Mouse (Mus musculus) hindbrain, postnatal 0 days (tissue): ENCODE results near the gene Tmem100. TPM values are rescaled to one million over a fixed set of nuclear protein-coding genes. Genes with fewer than 3 reads are reported as not detected.
A peak's percentile ranks its signal among the peaks of the same experiment; 100 is the strongest.

Source experiments
- ATAC-seq: fragments of 200-750 bp; cut with Nextera tagmentation; 2 replicates; pipeline ENCODE4 v1.8.0; 2017; ENCODE audit warnings: mild to moderate bottlenecking, moderate TSS enrichment, moderate library complexity
- DNase-seq: peaks from one replicate; pipeline ENCODE4 v3.0.0-alpha.2; 2015; ENCODE audit warnings: low spot score
- H3K27ac ChIP-seq: fragments of 300-500 bp; sonication (generic); 2 replicates; pipeline ENCODE4 v1.5.1; 2014; ENCODE audit warnings: mild to moderate bottlenecking
- H3K27me3 ChIP-seq: fragments of 300-500 bp; sonication (generic); 2 replicates; pipeline ENCODE4 v1.6.1; 2014; ENCODE audit warnings: low read length, mixed read lengths; ENCODE audit not compliant: insufficient read depth
- H3K36me3 ChIP-seq: fragments of 300-500 bp; sonication (generic); 2 replicates; pipeline ENCODE4 v1.6.1; 2014; ENCODE audit warnings: low read length, mixed read lengths; ENCODE audit not compliant: insufficient read depth
- H3K4me1 ChIP-seq: fragments of 300-500 bp; sonication (generic); 2 replicates; pipeline ENCODE4 v1.6.1; 2014; ENCODE audit warnings: antibody characterized with exemption, low read length, mixed read lengths; ENCODE audit not compliant: insufficient read depth
- H3K4me2 ChIP-seq: fragments of 300-500 bp; sonication (generic); 2 replicates; pipeline ENCODE4 v1.6.1; 2014; ENCODE audit warnings: low read depth, mild to moderate bottlenecking, low read length, moderate library complexity, mixed read lengths
- H3K4me3 ChIP-seq: fragments of 300-500 bp; sonication (generic); 2 replicates; pipeline ENCODE4 v1.5.1; 2014; ENCODE audit warnings: low read length
- H3K9ac ChIP-seq: fragments of 300-500 bp; sonication (generic); replicated peaks from 2 replicates; pipeline ENCODE4 v1.6.1; 2014; ENCODE audit warnings: mild to moderate bottlenecking, low read length, moderate library complexity, mixed read lengths
- H3K9me3 ChIP-seq: fragments of 300-500 bp; sonication (generic); 2 replicates; pipeline ENCODE4 v1.6.1; 2016; ENCODE audit warnings: low read length, mixed read lengths
- CTCF ChIP-seq: IDR thresholded peaks from 2 replicates; pipeline ENCODE4 v1.5.1; 2016; ENCODE audit warnings: antibody characterized with exemption, control low read depth, low read depth
- WGBS: fragments of 180-500 bp; shearing (Covaris S2); extraction: QIAGEN DNeasy Blood & Tissue Kit; methylation state at CpG from one replicate; pipeline ENCODE4 v1.1.7; 2014; 5-methylcytosine and 5-hydroxymethylcytosine counted together
- polyA plus RNA-seq: library from polyadenylated mRNA; unstranded; fragments of >200 nt; fragmentation: Nextera tagmentation; extraction: Ambion mirVana; gene quantifications from 2 replicates; pipeline ENCODE4 v1.2.1, GENCODE M21; 2015
- total RNA-seq: library from RNA; depleted of rRNA; stranded (reverse); fragments of >200 nt; gene quantifications from 2 replicates; pipeline ENCODE4 v1.2.3, GENCODE M21; 2014

Gene Tmem100
- total and polyA plus RNA-seq, 2 experiments from 2014 or later, result 11.6 to 19.3 TPM

DNA sequence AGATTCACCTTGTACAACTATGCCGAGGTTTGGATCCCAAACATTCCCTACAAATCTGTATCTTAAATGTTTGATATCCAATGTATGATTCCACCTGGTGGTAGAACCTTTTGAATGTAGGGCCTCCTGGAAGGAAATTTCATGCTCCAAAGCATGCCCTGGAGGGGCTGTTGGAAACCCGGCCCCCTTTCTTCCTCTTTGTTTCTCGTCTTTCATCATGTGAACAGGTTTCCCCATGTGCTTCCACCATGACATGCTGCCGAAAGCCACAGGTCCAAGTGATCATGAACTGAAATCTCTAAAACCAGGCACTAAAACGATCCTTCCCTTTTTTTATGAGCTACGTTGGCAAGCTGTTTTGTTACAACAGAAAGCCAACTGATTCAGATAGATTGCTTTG is 16.5 kb upstream of the Tmem100 start:
- Histone ChIP-seq H3K9ac (no peak overlapping the region), H3K9me3 (no peaks in the 10 kb centered on the region), H3K27ac (no peak overlapping the region), H3K4me3 (no peak overlapping the region), H3K27me3 (no peaks in the 10 kb centered on the region), H3K4me2 (no peak overlapping the region), H3K36me3 (no peaks in the 10 kb centered on the region), H3K4me1 (no peaks in the 10 kb centered on the region)
- DNase-seq (no peak), ATAC-seq (no peak)
- TF ChIP-seq CTCF, result no peak
- WGBS, result 91% methylated on average over 6 of the region's 6 CpGs

DNA sequence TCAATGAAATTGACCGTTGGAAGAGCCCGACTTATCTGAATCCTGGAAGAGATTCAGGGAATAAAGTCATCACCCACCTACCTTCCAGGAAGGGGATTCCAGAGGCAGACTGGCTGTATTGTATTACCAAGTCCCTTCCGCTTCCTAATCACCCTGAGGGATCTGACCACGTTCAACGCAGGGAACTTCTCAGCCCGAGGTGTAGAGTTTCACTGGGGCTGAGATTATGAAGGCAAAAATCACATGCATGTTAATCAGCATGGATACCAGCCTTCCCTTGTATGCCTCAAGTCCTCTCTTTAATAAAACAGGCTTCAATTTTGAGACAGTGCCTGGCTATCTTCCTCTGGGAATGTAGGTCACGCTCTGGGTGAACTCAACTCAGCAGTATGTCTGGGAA is 14.9 kb upstream of the Tmem100 start:
- ATAC-seq, result no peak
- H3K9ac ChIP-seq, result no peak overlapping the region
- no peaks in the 10 kb centered on the region for H3K9me3 ChIP-seq
- H3K27ac ChIP-seq, result no peak overlapping the region
- no peak for DNase-seq
- no peak overlapping the region for H3K4me2 ChIP-seq
- H3K36me3 ChIP-seq, result no peaks in the 10 kb centered on the region
- TF ChIP-seq CTCF, result no peak
- H3K4me3 ChIP-seq, result no peak overlapping the region
- WGBS, result 73% methylated on average over 7 of the region's 7 CpGs
- H3K4me1 ChIP-seq, result no peaks in the 10 kb centered on the region
- no peaks in the 10 kb centered on the region for H3K27me3 ChIP-seq

DNA sequence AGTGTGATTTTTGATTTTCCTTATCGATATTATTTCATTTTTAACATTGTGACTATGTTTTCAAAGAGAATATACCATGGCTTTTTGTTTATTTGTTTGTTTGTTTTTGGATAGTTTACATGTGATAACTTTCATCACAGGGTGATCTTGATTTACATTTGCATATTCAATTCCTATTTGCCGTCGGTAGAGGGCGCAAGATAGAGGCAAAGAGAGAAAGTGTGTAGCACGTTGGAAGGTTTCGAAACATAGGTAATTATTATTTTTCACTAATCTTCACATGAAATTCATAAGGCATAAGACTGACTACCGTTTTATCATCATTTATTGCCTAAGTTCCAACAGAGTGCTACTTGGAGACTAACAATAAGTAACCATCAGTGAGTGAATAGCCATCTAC is 11.0 kb upstream of the Tmem100 start:
- Histone ChIP-seq H3K4me1 (no peaks in the 10 kb centered on the region), H3K36me3 (no peaks in the 10 kb centered on the region), H3K27ac (no peak overlapping the region), H3K9ac (no peak overlapping the region), H3K9me3 (no peaks in the 10 kb centered on the region), H3K27me3 (no peaks in the 10 kb centered on the region), H3K4me3 (no peak overlapping the region), H3K4me2 (no peak overlapping the region)
- DNase-seq (peak; percentile 74), ATAC-seq (no peak)
- WGBS, result 17% methylated on average over 7 of the region's 7 CpGs
- TF ChIP-seq CTCF, result peak; percentile 83

DNA sequence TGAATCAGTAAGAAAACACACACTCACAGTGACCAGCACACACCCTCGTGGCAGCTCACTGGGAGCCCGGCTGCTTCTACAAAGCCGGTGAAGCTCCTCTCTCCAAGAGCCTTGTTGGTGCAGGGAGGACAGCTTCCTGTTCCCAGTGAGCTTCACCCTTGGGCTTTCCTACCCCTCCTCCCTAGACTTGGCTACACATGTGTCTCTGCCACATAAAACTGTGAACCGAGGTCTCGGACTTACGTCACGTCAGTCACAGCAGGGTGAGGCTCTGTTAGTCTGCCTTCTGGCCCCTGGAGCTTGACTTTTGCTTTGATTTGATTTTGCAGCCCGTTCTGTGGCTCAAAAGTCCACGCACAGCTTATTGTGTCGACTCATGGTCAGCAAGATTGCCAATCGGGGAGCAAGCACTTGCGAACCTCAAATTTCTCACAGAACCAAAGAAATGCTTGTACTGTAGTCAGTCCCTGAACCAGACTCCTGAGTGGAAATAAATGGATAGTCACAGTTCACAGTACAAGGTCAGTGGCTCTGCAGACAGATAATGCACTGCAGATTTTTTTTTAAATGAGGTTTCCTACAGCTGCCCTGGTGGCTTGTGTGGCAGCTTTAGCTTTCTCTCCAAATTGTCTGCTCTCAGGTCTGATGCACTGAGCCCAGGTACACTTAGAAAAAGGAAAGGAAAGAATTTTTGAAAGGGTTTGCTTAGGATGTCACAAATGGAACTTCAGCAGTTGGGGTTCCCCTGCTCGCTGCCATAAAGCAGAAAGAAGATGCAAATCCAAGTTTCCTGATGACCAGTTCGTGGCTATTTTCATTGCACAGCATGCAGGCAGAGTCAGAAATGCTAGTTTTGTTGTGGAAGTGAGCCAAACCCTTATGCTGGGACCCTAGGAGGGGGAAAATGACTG is 4.0 kb upstream of the Tmem100 start:
- ATAC-seq (no peak), DNase-seq (no peak)
- TF ChIP-seq CTCF, result no peak
- 0 out of 2 replicates have a peak, but pooled peaks cover 3% of the 10 kb centered on the region for H3K4me1 ChIP-seq
- 41% methylated on average over 14 of the region's 14 CpGs for WGBS
- H3K27ac ChIP-seq, result no peak overlapping the region
- H3K9ac ChIP-seq, result no peak overlapping the region
- no peaks in the 10 kb centered on the region for H3K27me3 ChIP-seq
- H3K4me2 ChIP-seq, result no peak overlapping the region
- H3K4me3 ChIP-seq, result no peak overlapping the region
- no peaks in the 10 kb centered on the region for H3K9me3 ChIP-seq
- no peaks in the 10 kb centered on the region for H3K36me3 ChIP-seq

- 64% methylated on average over 5 of the region's 5 CpGs for WGBS
- TF ChIP-seq CTCF, result no peak
- H3K9me3 ChIP-seq, result no peaks in the 10 kb centered on the region
- H3K27ac ChIP-seq, result no peak overlapping the region
- DNase-seq, result no peak
- no peaks in the 10 kb centered on the region for H3K36me3 ChIP-seq
- no peak for ATAC-seq
- no peak overlapping the region for H3K4me2 ChIP-seq
- H3K4me1 ChIP-seq, result 0 out of 2 replicates have a peak, but pooled peaks cover 3% of the 10 kb centered on the region
- H3K4me3 ChIP-seq, result no peak overlapping the region
- H3K27me3 ChIP-seq, result peaks cover 3% of the 10 kb centered on the region; the same call in 1 of the 2 replicates
- H3K9ac ChIP-seq, result no peak overlapping the region
Observed at GRCm38 (mm10) chr11:90026802-90027174, 3.4 kb upstream of the Tmem100 start.

GRCm38 (mm10) chr11:90027216-90027615 is 2.9 kb upstream of the Tmem100 start:
- no peak overlapping the region for H3K9ac ChIP-seq
- DNase-seq (no peak), ATAC-seq (no peak)
- 55% methylated on average over 7 of the region's 7 CpGs for WGBS
- H3K27ac ChIP-seq, result no peak overlapping the region
- no peak overlapping the region for H3K4me3 ChIP-seq
- no peaks in the 10 kb centered on the region for H3K9me3 ChIP-seq
- no peak for TF ChIP-seq CTCF
- 0 out of 2 replicates have a peak, but pooled peaks cover 3% of the 10 kb centered on the region for H3K4me1 ChIP-seq
- peaks cover 4% of the 10 kb centered on the region; the same call in 1 of the 2 replicates for H3K27me3 ChIP-seq
- no peaks in the 10 kb centered on the region for H3K36me3 ChIP-seq
- H3K4me2 ChIP-seq, result no peak overlapping the region

DNA sequence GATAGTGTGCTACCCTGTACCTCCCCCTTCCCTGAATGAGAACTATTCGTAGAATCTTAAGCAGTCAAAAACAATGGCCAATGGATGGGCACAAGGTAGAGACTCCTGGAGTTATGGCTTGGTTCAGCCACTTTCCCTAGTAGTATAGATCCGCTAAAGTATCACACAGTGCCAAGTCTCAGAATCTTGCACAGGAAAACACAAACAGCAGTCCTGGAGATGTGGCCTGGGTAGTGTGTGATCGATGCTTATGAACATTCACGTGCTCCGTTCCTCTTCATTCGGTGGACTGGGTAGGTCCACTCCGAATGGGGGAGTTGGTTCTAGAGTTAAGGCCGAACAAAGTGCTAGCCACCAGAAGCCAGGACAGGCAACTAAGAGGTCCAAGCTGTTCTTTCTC is 1.4 kb upstream of the Tmem100 start:
- H3K27me3 ChIP-seq, result peaks cover 4% of the 10 kb centered on the region; the same call in 1 of the 2 replicates
- no peak overlapping the region for H3K4me2 ChIP-seq
- 0 out of 2 replicates have a peak, but pooled peaks cover 3% of the 10 kb centered on the region for H3K4me1 ChIP-seq
- no peak overlapping the region for H3K27ac ChIP-seq
- DNase-seq (no peak), ATAC-seq (no peak)
- TF ChIP-seq CTCF, result no peak
- 86% methylated on average over 8 of the region's 8 CpGs for WGBS
- no peaks in the 10 kb centered on the region for H3K36me3 ChIP-seq
- no peak overlapping the region for H3K9ac ChIP-seq
- H3K9me3 ChIP-seq, result no peaks in the 10 kb centered on the region
- H3K4me3 ChIP-seq, result no peak overlapping the region
